Mouse (Mus musculus) retina, postnatal 7 days (tissue): ENCODE data around the gene Megf8.
"Not testable (repeated sequence)": the region's sequence is repeated elsewhere in the genome, so short reads cannot be mapped to it uniquely, and the experiment has no call there.

Experiments used
- DNase-seq: peaks from one replicate; pipeline ENCODE4 v3.0.0-alpha.2; 2012; ENCODE audit warnings: low read depth, low spot score

Gene Megf8

GRCm38 (mm10) chr7:25297454-25298325 lies 19.3 kb upstream of the Megf8 start, which contains the start of gene Pafah1b3:
TSS of gene Pafah1b3 (minus strand) at chr7:25297986.
- DNase-seq = peak; percentile 90

GRCm38 (mm10) chr7:25301063-25301462 lies 15.9 kb upstream of the Megf8 start, which contains the start of gene Prr19:
TSS of gene Prr19 (plus strand) at chr7:25301411.
- no peak for DNase-seq

- DNase-seq = no peak
Observed at GRCm38 (mm10) chr7:25303003-25303684, 13.8 kb upstream of the Megf8 start.

DNA sequence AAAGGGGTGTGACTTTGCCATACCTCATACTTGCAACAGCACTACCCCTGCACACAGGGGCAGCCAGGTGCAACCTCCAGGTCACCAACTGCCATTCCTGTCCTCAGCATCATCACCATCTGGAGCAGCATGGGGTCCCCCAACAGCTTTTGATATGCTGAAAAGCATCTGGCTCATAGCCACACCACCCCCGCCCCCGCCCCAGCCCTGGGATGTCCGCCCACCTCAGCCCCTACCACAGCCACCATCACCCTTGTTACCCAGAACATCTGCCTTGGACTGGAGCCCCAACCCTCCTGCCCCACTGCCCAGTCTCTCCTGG lies 13.3 kb upstream of the Megf8 start:
- DNase-seq = no peak

GRCm38 (mm10) chr7:25305481-25305880 lies 11.5 kb upstream of the Megf8 start:
- DNase-seq = no peak

DNA sequence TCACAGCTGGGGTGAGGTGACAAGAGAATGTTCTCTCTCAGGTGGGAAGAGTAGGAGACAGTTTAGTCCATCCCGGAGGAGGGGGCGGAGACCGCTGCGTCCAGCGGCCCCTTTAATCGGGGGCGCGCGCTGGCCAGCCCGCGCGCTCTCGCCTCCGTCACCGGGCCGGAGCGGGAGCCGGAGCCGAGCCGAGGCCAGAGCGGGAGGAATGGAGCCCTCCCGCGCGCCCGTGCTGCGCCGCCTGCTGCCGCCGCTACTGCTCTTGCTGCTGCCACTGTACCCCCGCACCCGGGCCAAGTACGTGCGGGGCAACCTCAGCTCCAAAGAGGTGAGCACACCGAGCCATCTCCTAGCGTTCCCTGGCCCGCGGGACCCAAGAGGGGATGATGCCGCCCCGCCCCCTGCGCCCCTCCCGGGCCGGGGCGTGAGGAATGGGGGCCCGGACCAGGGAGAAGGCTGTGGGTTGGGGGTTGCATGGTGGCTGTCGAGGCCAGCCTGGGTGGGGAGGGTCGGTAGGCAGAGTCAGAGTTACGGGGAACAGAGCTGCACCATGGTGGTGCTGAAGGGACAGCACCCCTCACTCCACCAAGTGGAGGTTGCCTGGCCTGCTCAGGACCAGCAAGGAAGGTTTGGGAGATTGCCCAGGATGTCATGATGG lies 10.9 kb upstream of the Megf8 start, which contains the start of gene Tmem145:
Gene Tmem145, plus strand, starts transcription at position 151 of the 658 bp plus-strand sequence.
- no peak for DNase-seq

- DNase-seq = no peak
Observed at GRCm38 (mm10) chr7:25306614-25306996, 10.4 kb upstream of the Megf8 start.

DNA sequence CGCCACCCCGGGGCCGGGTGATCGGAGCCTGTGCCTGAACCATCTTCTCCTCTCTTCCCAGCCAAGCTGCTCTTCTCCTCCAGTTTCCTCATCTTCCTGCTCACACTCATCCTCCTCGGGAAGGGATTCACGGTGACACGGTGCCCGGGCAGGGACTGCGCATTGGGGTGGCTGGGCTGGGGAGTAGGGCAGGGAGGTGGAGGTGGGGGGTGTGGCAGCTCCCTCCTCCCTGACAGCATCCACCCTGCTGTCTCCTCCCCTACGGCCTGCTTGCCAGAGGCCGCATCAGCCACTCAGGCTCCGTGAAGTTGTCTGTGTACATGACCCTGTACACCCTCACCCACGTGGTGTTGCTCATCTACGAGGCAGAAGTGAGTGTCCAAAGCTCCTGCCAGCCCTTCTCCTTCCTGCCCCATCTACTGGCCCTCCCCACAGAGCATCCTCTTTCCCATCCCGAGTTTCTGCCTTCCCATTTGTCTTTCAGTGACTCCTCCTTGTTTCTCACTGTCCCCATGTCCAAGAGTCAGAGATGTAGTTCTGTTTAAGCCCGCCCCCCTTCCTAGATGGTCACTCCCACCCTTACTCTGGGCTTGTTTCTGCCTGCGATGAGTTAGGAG lies 8.2 kb upstream of the Megf8 start:
- no peak for DNase-seq

- no peak for DNase-seq
Observed at GRCm38 (mm10) chr7:25309425-25309824, 7.5 kb upstream of the Megf8 start.

- no peak for DNase-seq
Observed at GRCm38 (mm10) chr7:25311193-25311592, 5.8 kb upstream of the Megf8 start.

DNA sequence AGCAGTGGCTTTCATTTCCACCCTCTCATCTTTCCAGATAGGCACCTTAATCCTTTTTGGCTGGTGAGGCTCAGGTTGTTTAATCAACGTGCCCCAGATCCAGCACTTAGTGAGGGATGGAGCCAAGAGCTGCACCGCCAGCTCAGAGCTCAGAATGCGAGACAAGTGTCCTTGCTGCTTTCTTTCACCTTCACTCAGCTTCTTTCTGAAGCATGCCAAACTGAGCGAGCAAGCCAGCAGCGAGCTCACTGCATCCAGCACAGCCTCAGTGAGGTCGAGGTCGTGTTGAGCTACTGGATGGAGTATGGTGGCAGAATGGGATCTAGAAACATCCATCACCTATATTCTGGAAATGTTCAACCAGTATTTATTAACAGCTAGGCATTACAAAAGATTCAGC lies 3.6 kb upstream of the Megf8 start:
- no peak for DNase-seq

DNA sequence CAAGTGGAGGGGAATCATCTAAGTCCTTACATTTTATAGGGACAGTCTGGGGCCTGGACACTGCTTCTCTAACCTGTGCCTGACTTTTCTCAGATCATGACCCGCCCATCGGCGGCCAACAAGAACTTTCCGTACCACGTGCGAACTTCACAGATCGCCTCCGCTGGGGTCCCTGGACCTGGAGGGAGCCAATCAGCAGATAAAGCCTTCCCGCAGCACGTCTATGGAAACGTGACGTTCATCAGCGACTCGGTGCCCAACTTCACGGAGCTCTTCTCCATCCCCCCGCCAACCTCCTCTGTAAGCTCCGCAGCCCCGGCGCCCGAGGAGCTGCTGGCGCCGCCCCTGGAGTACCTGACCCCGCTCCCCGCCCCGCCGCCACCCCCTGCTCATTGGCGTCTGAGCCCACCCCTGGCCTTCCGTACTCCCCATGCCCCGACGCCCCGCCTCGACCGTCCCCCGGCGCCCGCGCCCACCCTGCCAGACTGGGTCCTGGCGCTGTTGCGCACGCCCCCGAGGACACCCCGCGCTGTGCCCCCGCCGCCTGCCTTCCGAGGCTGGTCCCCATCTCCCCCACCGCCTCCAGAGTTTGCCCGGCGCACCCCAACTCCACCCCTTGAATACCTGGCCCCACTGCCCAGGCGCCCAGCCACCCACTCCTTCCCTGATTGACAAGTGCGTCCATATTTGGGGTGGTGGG lies 2.2 kb upstream of the Megf8 start:
- DNase-seq = no peak

- DNase-seq = no peak
Observed at GRCm38 (mm10) chr7:25315306-25316041, 1.5 kb upstream of the Megf8 start.

GRCm38 (mm10) chr7:25317446-25317999 lies 559 bp downstream of the Megf8 start:
- DNase-seq = no peak

DNA sequence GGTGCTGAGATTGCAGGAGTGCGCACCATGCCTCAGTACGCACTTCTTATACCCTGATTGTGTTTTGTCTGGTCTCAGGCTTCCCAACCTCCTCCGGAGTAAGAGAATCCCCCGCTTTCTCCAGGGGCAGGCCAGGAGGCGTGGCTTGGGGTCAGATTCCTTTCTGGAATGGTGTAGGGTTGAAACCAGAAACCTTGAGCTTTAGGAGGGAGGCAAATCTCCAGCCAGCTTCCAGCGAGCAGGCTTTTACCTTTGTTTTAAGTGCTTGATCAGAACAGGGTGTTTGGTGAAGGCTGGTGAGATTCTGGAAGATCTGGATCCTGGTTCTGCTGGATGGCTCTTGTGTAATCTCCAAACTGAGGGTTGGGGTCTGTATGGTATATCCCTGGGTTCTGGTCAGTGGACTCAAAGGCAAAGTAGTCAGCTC lies 5.1 kb downstream of the Megf8 start:
- DNase-seq = no peak

DNA sequence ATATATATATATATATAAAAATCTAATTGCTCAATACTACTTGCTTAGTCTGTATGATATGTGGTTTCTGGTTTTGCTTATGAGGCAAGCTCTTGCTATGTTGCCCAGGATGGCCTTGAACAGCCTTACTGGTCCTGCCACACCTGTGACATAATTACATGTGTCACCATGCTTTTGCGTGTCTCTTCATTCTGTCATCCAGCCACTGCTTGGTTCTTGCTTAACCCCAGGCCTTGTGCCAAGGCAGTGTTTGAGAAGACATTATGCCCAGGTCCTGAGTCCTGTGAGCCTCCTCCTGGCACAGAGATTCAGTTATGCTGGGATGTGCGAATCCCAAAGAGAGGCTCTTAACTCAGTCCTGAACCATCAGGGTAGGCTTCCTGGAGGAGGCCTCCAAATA lies 6.3 kb downstream of the Megf8 start:
- DNase-seq = no peak

DNA sequence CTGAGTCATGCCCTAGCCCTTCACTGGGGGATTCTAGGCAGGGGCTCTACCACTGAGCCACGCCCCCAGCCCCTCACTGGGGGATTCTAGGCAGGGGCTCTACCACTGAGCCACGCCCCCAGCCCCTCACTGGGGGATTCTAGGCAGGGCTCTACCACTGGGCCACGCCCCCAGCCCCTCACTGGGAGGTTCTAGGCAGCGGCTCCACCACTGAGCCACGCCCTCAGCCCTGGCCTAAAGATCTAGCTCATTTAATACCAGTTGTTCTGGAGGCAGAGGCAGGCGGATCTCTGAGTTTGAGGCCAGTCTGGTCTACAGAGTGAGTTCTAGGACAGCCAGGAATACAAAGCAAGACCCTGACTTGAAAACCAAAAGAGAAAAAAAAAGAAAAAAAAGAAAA lies 8.5 kb downstream of the Megf8 start:
- not testable (repeated sequence) for DNase-seq

DNA sequence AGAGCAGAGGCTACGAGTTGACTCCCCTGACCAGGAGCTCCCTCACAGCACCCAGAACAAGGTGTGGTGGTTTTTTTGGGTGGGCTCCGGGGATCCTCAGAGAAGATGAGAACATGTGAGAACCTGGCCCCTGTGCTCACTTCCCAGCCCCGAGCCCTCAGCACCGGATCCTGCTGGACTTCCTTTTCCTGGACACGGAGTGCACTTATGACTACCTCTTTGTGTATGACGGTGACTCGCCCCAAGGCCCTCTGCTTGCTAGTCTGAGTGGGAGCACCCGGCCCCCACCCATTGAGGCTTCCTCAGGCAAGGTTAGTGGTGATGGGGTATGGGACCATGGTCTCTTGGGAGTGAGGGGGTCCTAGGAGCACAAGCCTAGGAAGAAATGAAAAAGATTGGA lies 9.3 kb downstream of the Megf8 start:
- no peak for DNase-seq

- peak; percentile 76 for DNase-seq
Observed at GRCm38 (mm10) chr7:25333596-25334307, 16.8 kb downstream of the Megf8 start.

- no peak for DNase-seq
Observed at GRCm38 (mm10) chr7:25334472-25334871, 17.5 kb downstream of the Megf8 start.
